Mouse (Mus musculus) CH12.LX (cell line): Measurements from ENCODE around the gene Ttc38.

Source experiments
- CTCF ChIP-seq, 2 experiments: IDR thresholded peaks in 1 of 2; conservative IDR thresholded peaks in 1 of 2; 2 replicates each; pipeline ENCODE4 v1.5.1; 2011 to 2012; ENCODE audit warnings: low read depth in 2 of 2, low read length in 2 of 2, improper control_type of control experiment in 1 of 2, inconsistent platforms in 1 of 2, mild to moderate bottlenecking in 1 of 2, moderate library complexity in 1 of 2
- ELF1 ChIP-seq: IDR thresholded peaks from 2 replicates; pipeline ENCODE4 v1.6.1; 2014; ENCODE audit warnings: low read depth, mild to moderate bottlenecking, inconsistent platforms, low read length, improper control_type of control experiment
- EP300 ChIP-seq: IDR thresholded peaks from 2 replicates; pipeline ENCODE4 v1.6.1; 2011; ENCODE audit warnings: low read length, improper control_type of control experiment
- HCFC1 ChIP-seq: IDR thresholded peaks from 2 replicates; pipeline ENCODE4 v1.6.1; 2012; ENCODE audit warnings: low read depth, mild to moderate bottlenecking, inconsistent platforms, low read length, improper control_type of control experiment
- KAT2A ChIP-seq: IDR thresholded peaks from 2 replicates; pipeline ENCODE4 v1.6.1; 2012; ENCODE audit warnings: low read length, improper control_type of control experiment, inconsistent platforms; ENCODE audit not compliant: insufficient replicate concordance
- MAX ChIP-seq: IDR thresholded peaks from 2 replicates; pipeline ENCODE4 v1.6.1; 2011; ENCODE audit warnings: low read length, improper control_type of control experiment
- NELFE ChIP-seq: IDR thresholded peaks from 2 replicates; pipeline ENCODE4 v1.6.1; 2011; ENCODE audit warnings: low read depth, low read length, improper control_type of control experiment
- POLR2A ChIP-seq: IDR thresholded peaks from 2 replicates; pipeline ENCODE4 v1.6.1; 2011; ENCODE audit warnings: low read depth, mild to moderate bottlenecking, improper control_type of control experiment, low read length
- TCF12 ChIP-seq: IDR thresholded peaks from 2 replicates; pipeline ENCODE4 v1.6.1; 2014; ENCODE audit warnings: low read depth, mild to moderate bottlenecking, inconsistent platforms, low read length, improper control_type of control experiment
- ZC3H11A ChIP-seq: IDR thresholded peaks from 2 replicates; pipeline ENCODE4 v1.6.1; 2012; ENCODE audit warnings: low read depth, mild to moderate bottlenecking, inconsistent platforms, low read length, improper control_type of control experiment

DNA sequence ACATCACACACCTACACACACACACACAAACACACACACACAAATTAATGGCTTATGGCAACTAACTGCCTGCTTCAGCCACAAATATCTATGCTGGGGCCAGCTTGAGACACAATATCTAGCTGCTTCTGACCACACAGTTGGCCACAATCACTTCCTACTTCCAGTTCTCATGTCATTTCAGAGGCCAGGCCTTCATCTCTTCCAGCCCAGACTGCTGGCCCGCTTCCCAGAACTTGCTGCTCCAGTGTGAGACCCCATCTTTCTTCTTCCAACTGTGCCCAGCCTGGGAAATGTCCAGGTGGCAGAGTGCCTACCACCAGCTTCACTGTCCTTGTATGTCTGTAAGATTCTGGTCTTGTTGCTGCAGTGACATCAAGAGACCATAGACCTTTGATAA lies 39.3 kb upstream of the Ttc38 start:
- TF ChIP-seq CTCF (conservative IDR thresholded peaks at IDR 0.05 in 1 of 2, IDR thresholded peaks at IDR 0.05 in 1 of 2; ENCODE audit: low read depth in 2 of 2, low read length in 2 of 2) (no peak), NELFE (no peak), POLR2A (no peak), MAX (no peak), EP300 (no peak), TCF12 (no peak), HCFC1 (no peak), ELF1 (no peak), KAT2A (no peak), ZC3H11A (no peak)
